Mouse (Mus musculus) layer of hippocampus, adult 9-10 months (tissue): ENCODE results near the gene Prn.

Source experiments
- DNase-seq: peaks from one replicate; pipeline ENCODE4 v3.0.0; 2022; ENCODE audit warnings: low spot score

Gene Prn

DNA sequence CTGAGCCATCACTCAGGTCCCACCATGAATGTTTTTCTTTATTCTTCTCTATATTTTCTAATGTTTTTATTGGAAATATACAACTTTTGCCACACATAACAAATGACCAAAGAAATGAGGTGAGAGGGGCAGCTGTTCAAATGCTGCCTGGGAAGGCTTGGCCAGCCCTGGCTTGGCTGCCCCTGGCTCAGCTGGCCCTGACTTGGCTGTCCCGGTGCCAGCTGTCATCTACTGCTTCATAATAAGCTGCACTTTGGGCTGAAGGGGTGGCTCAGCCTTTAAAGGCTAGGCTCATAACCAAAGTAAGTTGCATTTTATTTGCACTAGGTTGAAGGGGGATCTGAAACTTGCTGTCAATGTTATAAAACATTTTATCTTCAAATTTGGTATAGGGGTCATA lies 2.9 kb upstream of the Prn start:
- DNase-seq = no peak

DNA sequence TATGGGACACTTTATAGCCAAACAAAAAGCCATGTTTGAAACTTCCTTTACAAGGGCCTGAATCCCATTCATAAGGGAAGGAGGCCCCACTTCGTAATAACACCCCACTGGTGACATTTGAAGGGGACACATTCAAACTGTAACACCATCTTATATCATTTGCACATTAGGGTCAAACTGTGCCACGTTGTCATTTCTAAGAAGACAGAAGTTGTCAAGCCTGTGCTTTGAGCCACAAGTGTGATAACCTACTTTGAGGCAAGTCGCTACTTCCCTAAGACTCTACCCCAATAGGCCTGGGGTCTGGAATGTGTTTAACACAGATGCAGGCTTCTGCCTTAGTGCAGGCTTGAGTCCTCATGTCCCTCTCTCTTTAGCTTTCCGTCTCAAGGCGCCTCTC lies 2.4 kb upstream of the Prn start:
- no peak for DNase-seq

DNA sequence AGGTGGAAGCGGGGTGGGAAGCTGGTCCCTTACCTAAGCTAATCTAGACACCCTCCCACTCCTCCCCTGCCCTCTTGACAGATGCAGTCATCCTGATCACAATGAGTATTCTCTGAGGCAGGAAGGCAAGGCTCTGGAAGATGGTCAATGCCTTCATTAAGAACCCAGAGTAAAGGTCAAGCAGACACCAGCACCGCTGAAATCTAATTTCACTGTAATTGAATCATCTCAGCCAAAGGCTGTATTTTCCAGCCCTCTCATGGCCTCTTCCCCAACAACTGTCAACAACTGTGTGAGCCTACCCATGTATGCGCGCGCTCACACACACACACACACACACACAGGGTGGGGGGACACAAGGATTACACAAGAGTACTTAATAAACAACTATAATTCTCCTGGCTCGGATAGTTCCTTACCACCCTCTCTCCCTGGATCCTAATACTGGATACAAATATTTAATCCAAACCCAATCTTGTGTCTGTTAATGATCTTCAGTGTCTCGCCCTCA lies 1.4 kb upstream of the Prn start:
- no peak for DNase-seq

DNA sequence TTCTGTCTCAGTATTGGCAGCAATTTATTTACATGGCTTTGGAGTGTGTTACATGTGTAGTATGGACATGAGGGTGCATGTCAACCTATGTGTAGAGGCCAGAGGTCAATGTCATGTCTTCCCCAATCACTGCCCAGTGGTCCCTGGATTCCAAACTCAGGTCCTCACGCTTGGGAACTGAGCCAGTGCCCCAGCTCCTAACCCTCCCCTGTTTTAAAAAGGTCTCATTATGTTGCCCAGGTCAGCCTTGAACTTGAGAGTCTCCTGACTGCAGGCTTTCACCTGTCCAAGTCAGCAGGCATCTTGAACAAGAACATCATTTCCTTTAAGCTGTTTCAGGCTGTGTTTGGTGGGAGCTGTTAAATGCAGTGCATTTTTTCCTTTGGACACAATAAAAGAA lies 851 bp upstream of the Prn start:
- no peak for DNase-seq

DNA sequence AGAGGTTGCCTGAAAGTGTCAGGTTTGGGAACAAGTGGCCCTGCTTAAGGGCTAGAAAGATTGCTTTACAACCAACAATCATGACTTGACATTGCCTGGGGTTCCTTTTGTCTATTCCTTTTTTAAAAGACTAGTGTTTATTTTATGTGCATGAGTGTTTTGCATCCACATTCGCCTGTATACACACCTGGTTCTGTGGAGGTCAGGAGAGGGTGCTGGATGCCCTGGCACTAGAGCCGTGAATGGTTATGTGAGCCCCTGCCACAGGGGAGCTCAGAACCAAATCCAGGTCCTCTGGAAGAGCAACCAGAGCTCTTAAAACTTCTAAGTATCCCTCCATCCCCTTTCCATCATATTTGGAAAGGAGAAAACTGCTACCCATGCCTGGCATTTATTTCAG lies 1.1 kb downstream of the Prn start:
- DNase-seq = no peak

DNA sequence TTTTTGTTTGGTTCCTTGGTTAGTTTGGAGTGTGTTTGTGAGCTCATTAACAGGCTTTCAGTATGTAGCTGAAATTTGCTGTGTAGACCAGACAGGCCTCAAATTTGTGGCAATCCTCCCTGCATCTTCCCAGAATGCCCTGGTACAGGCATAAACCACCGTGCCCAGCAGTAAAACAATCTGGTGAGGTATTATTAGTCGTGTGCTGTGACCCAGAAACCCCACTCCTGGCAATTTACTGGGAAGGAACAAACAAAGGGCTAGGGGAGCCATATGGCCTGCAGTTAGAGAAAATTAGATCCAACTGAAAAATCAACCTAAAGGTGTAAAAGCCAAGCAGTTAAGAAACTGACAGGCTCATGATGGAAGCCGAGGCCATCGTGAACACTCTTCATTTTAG lies 1.6 kb downstream of the Prn start:
- no peak for DNase-seq

DNA sequence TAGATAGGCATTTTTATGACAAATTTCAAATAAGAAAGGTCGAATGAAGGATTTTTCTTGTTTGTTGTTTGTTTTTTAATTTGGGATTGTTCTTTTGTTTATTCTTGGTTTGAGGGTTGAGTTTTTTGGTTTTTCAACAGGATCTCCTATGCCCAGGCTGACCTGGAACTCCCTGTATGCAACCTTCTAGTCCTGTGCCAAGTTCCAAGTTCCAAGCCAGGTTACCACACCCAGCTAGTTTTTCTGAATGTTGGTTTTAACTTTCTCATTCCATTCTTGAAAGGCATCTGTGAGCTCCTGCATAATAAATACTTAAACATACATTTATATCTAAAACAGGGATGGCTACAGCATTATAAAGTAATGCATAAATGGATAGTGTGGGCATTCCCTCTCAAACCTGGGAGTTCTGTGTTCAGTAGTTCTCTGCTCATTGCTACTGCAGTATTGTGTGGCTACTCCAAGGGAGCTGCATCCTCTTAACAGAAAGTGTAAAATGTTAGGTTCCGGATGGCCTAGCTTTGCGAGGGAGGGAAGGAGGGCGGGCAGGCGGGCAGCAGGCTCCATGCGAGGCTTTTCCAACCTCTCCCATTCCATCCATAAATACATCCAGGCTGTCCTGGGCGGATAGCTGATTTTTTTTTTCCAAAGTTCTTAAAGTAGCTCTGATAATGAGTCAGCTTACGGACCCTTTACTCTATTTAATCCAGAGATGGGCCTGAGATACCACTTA lies 2.9 kb downstream of the Prn start:
- no peak for DNase-seq

DNA sequence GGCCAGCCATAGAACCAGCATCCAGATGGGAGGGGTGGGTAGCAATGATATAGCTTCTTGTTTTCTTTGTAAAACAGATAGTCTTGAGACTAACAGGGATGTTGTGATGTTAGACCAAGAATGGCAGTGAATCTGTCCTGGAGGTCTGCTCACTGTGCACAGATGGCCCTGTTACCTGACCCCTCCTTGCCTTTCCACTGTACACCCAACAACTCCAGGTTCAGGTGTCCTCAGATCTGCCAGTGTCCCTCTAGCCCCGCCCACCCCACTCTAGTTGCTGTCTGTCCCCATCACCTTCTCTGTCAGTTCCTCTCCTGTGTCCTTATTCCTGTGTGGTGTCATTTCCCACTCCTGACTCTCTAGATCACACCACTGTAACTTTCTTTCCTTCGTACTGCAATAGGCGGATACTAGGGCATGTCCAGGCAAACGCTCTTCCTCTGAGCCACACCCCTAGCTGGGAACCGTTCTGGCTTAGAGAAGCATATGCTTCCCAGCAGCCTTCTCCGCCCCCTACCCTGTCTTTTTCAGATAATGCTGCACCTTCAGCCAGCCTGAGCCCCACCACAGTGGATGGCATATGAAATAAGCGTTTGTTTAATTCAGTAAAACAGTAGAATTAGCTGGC lies 22.6 kb downstream of the Prn start:
- no peak for DNase-seq

DNA sequence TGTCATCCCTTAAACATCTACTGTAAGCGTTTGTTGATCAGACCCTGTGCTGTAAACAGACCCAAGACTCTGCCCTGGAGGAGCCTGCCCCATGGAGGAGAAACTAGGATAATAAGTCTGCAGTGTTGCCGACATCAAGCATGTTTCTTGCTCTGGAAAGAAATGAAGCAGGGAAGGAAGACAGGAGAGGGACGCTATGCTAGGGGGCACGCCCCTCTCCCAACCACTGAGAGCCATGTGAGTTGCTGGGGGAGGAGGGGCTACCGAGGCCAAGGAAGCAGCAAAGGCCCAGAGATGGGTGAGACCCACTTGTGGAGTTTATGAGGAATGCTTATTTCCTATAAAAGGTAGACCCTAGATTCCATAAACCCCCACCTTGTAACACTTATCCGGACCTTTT lies 23.3 kb downstream of the Prn start:
- no peak for DNase-seq

DNA sequence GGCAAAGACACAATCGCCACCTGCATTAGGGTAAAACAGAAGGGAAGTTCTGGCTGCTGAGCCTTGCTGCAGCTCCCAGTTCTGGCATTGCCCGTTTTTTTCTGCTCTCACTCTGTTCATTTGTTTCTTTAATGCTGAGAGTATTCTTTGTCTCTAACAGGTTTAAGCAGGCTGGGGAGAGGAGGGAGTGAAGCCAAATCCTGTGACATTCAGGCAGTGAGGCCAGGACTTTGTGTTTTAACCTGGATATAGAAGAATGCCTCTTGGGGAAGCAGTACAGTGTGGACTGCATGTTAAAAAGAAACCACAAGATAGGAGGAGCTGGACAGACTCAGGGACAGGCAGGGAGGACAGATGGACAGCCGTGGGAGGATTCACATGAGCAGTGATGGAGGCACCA lies 23.8 kb downstream of the Prn start:
- DNase-seq = no peak

DNA sequence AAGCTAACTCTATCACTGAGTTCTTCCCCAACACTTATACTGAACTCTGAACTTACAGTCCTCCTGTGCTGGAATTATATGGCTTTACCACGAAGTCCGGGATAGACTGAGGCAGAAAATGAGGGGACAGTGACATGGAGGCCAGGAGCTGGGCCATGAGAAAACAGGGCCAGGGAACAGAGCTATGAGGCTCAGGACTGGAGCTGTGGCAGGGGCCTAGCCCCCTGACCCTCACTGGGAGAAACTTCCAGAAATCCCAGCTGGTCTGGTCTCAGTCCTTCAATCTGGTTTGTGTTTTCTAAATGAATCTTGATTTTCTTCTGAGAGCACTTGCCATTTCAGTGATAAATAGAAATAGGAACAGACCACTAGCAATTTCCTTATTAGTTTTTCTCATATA lies 24.5 kb downstream of the Prn start:
- DNase-seq = no peak

DNA sequence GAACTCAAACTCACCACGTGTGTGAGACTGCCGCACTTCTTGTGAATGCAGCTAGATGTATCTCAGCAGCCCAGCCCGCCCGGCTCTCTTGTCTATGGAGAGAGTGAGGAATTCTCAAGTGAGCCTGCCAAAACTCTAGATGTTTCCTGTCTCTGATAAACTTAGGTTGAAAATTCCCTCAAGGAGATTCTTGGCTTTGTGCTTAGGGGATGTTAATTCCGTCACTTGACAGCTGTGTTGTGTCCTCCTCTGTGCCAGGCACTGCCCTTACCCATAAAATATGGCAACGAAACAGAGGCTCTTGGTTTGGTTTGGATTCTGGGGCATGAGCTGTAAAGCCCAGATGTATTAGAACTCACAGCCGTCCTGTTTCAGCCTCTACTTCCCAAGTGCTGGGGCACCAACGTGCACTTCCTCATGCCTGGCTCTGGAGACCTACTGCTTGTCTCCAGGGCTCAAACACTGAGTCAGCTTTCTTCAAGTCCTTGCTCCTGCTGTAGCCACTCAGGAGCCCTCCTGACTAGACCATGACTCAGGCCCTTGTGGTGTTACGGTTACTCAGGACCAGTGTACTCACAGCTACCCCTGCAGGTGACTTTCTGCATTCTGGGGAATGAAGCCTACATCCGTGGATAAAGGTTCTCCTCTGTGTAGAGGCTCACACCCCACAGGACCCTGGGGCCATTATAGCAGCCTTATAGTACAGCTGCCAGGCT lies 25.8 kb downstream of the Prn start:
- no peak for DNase-seq

DNA sequence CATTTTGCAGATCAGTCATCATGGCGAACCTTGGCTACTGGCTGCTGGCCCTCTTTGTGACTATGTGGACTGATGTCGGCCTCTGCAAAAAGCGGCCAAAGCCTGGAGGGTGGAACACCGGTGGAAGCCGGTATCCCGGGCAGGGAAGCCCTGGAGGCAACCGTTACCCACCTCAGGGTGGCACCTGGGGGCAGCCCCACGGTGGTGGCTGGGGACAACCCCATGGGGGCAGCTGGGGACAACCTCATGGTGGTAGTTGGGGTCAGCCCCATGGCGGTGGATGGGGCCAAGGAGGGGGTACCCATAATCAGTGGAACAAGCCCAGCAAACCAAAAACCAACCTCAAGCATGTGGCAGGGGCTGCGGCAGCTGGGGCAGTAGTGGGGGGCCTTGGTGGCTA lies 26.7 kb downstream of the Prn start:
- DNase-seq = no peak

DNA sequence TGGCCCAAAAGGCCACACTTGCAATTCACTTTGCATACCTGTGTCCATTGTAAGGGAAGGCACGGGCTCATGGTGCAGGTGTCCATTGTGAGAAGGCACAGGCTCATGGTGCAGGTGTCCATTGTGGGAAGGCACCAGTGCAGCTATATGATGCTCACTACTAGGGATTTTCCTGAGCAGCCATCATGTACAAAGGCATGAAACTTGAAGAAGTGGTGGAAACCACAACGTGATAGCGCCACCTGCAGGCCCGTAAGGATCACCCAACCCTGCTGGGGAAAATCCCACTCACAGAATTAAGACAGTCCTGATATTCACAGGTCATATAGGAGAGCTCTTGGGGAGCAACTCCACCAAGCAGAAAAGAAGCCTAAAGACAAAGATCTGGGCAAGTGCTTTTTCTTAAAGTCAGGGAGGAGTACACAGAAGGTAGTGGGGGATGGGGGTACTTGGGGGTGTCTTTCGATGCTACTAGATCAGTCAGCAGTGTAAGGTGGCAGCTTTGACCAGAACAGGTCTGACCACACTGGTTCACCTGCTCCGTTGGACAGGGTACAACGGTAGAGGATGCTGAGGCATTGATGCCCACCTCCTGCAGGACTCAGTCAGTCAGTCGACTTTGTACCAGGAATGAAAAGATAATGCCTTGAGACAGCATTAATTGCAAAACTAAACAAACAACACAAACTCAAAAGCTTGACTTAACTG lies 29.8 kb downstream of the Prn start:
- peak; percentile 44 for DNase-seq

DNA sequence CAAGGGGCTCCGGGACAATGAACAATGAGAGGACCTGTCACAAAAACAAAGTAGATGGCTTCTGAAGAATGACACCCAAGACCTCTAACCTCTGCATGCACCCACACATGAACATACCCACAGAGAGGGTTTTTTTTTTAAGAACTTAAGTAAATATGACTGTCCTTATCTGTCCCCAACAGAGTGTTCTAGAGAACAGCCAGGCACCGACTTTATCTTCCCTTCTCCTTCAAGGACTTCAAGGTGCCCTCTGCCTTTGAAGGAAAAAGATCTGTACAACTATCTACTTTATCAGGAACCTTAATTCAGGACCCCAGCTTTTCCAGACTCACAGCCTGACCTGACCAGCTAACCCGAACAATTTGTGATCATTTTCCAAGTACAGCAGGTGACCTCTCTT lies 30.7 kb downstream of the Prn start:
- no peak for DNase-seq

DNA sequence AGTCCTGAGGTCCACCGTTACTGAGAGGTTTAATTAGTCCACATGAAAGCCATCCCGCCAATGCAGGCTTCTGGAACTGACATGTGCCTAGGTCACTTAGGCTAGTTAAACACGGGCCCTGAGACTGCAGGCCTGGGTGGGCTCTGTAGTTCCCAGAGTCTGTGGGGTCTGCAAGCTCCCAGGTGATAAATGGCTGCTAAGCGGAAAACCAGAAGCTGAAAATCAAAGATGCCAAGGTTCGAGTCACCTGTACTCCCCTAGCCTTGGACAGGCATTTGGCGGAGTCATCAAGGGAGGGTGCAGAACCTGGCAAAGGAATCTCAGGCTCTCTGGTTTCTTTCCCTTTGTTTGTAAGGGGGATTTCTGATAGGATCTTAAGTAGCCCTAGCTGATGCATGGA lies 31.7 kb downstream of the Prn start:
- DNase-seq = no peak

DNA sequence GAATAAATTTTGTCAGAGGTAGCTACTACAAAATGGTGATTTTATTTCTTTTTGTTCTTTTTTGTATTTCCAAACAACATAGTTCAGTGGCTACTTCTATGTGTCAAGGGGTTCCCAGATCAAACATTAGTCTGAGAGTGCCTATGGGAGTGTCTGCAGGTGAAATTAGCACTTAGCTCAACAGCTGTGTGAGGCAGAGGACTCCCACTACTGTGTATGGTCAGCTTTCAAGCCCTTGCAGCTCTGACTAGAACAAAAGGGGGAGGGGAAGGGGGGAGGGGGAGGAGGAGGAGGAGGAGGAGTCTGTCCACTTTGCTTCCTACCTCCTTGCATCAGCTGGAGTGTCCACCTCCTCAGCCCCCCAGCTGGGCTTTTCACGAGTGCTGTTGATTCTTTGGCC lies 34.6 kb downstream of the Prn start:
- no peak for DNase-seq

DNA sequence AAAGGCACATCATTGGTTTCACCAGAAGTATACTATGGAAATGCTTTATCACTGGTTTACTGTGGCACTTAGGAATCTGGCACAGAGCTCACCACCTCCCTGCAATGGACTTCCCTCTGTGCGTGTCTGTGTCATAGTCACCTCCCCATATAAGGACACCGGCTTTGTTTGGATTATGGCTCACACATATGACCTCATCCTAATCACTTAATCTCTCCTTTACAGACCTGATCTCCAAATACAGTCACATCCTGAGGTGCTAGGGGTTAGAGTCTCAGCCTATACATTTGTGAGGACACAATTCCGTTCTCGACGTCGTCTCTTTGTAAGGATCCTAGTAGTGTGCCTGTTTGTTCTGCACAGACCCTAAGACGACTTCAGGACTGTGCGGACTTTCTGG lies 35.5 kb downstream of the Prn start:
- no peak for DNase-seq

DNA sequence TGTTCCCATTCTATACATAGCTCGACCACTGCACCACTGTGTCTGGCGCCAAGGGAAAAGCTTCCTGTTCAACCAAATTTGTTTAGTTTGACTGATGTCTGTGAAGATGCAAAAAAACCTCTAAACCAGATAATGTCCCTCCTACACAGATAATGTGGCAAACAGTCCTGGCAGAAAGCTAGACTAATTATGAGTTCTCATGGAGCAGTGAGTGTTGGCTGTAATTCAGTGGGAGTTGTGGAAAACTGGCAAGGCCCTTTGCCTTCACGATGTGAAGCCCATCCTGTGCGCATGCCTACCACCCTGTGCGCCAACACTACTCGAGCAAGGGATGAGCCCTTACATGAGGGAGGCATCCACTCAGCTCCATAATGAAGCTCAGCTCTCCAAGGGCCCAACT lies 36.0 kb downstream of the Prn start:
- no peak for DNase-seq

DNA sequence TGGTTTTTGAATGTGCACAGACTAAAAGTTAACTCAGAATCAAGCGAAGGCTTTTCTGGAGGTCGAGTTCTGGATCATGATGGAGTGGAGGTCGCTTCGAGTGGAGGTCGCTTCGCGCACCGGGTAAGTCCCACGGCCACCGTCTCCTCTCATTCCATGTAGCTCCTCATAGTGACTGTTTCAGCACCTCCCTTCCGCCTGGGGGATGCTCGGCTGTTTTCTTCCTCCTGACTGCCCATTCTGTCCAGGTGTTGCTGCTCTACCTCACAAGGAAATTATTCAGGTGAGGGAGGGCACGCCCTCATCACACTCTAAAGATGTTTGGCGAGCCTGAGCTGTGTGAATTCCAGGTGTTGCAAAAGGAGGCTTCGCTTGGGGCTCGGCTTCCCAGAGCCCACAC lies 36.6 kb downstream of the Prn start:
- no peak for DNase-seq

DNA sequence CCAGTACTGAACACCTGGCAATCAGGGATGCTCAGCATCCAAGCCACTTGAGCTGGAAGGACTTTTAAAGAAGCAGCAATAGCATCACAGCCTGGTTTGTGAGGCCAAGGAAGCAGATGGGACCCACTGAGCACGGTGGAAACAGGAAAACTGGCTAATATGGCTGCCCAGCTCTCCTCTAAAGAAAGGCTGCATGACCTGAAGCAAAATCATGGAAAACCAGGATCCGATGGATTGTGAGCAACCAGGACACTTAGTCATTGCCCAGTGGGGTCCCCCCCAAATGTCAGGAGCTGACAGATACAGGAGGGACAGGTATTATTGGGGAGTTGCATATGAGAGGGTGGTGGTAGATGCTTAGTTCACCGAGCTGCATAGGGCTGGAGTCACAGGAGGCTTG lies 38.4 kb downstream of the Prn start:
- no peak for DNase-seq

DNA sequence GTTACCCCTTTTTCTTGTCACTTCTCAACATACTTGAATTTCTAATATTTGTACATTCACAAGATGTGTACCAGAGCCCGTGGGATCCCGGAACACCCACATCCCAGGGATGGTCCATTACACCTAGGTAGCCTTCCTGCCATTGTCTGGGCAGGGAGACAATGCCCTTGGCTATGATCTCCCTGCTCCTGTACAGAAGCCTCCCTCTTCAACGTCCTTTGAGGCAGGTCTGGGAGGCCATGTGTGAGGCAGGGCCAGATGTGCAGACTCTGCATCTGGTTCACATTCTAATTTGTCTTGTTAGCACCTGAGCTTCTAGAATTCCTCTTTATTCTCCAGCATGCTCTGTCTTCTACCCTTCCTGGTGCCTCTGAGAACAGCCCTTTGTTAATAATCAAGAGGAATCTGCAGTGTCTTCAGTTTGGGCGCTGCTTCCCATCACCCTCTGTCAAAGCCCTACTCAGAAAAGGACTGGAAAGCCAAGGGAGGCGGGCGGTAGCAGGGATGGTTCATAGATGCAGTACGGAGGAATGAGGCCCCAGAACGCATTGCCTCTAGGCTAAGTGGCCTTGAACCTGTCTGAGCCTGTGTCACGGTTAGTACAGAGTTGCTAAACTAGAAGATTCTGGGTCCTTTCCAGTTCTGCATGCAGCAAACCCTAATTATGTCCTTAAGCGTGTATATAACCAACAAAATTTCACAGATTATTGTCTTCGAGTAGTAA lies 39.3 kb downstream of the Prn start:
- no peak for DNase-seq
